Mouse (Mus musculus) gastrocnemius, adult 2 months (tissue): Measurements from ENCODE around the gene Fezf1. TPM values are rescaled to one million over a fixed set of nuclear protein-coding genes. Genes with fewer than 3 reads are reported as not detected.

ENCODE experiments used
- DNase-seq: peaks from one replicate; pipeline ENCODE4 v3.0.0; 2022
- H3K27ac ChIP-seq: fragments of 200-600 bp; 2 replicates; pipeline ENCODE4 v1.8.1; 2022; ENCODE audit warnings: mild to moderate bottlenecking
- H3K4me3 ChIP-seq: fragments of 200-600 bp; 2 replicates; pipeline ENCODE4 v1.8.1; 2022; ENCODE audit warnings: mild to moderate bottlenecking, moderate library complexity
- CTCF ChIP-seq: fragments of 200-600 bp; IDR thresholded peaks from 2 replicates; pipeline ENCODE4 v1.8.1; 2022; ENCODE audit warnings: antibody characterized with exemption, mild to moderate bottlenecking, moderate library complexity
- intact Hi-C: fragments of 180-260 bp; cut with DNase I; formaldehyde crosslinking; loops from one replicate; pipeline ENCODE4 v1.15.1; 2025
- total RNA-seq, 2 experiments: library from RNA; stranded (reverse); gene quantifications; 2 replicates each; pipeline ENCODE4 v1.2.3; 2021

Gene Fezf1
- total RNA-seq, 2 experiments from 2014 or later, result not detected

GRCm38 (mm10) chr6:23245121-23245520, 3.0 kb downstream of the Fezf1 start:
- no peak overlapping the region for H3K27ac ChIP-seq
- DNase-seq, result no peak
- intact Hi-C loops, result no loop called here
- H3K4me3 ChIP-seq, result no peak overlapping the region
- TF ChIP-seq CTCF, result no peak

- no peak for DNase-seq
- H3K27ac ChIP-seq, result no peak overlapping the region
- no peak overlapping the region for H3K4me3 ChIP-seq
- no peak for TF ChIP-seq CTCF
- intact Hi-C loops, result no loop called here
These were observed 4.1 kb downstream of the Fezf1 start for GRCm38 (mm10) chr6:23243821-23244760.

- no peak for TF ChIP-seq CTCF
- DNase-seq, result no peak
- H3K4me3 ChIP-seq, result no peak overlapping the region
- intact Hi-C loops, result no loop called here
- H3K27ac ChIP-seq, result no peak overlapping the region
These were observed 36.7 kb downstream of the Fezf1 start for GRCm38 (mm10) chr6:23211499-23211898.

DNA sequence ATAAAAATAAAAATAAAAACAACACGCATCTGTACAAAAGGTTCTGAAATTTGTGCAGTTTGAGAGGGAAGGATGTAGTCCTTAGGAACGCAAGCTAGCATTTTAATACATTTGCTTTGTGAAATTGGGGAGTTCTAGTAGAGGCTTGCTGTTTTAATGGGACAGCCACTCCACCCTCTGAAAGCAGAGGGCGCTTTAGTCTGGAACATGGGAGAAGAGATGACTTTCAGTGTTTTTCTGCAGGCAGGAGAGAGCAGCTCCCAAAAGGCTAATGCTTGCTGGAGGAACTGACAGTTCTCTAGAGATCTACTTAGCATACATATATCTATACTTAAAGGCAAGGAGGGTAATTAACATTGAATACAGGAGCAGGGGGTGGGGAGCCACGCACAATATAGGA, 40.4 kb downstream of the Fezf1 start:
- intact Hi-C loops, result no loop called here
- no peak overlapping the region for H3K4me3 ChIP-seq
- no peak overlapping the region for H3K27ac ChIP-seq
- no peak for TF ChIP-seq CTCF
- no peak for DNase-seq

DNA sequence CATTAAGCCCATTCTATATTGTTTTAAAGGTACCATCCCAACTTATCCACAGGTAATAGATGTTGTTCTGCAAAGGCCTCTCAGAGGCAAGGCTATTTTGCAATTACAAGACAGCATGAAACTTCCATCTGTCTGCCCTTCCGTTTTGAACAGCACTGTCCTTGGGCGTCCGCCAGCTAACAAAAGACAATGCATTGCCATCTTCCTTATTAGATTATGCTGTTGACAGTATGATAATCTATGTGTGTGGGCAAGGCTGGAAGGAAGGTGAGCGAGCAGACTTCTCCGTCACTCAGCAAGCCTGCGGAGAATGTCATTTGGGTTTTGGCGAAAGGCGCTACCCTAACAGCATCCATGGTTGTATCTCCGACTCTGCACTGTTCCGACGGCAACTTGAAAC, 45.5 kb downstream of the Fezf1 start:
- no peak for TF ChIP-seq CTCF
- intact Hi-C loops, result no loop called here
- no peak for DNase-seq
- H3K4me3 ChIP-seq, result no peak overlapping the region
- H3K27ac ChIP-seq, result no peak overlapping the region

Other genes with a start within 250 kb of the Fezf1 start
- under 1 TPM; 0.28 to 0.73 TPM for gene Aass, start 115.4 kb downstream of the Fezf1 start, total RNA-seq